Mouse (Mus musculus) embryonic stem cell, embryonic (primary cell): ENCODE data around the gene Olfr987.
"Not testable (repeated sequence)": the region's sequence is repeated elsewhere in the genome, so short reads cannot be mapped to it uniquely, and the experiment has no call there.

ENCODE experiments used
- CTCF ChIA-PET, 4 experiments: fragments of 300-600 bp in 2 of 4; fragments of 350-600 bp in 2 of 4; sonication (Branson Sonifier 250); formaldehyde crosslinking; loops; one replicate each; lab custom pipeline; 2022; ENCODE audit warnings: inconsistent platforms in 2 of 4; lab: Charles Lee
- POLR2A ChIA-PET, 4 experiments: fragments of 300-600 bp in 2 of 4; fragments of 350-600 bp in 2 of 4; sonication (Branson Sonifier 250); formaldehyde crosslinking; loops; one replicate each; lab custom pipeline; 2022; ENCODE audit warnings: antibody characterized with exemption in 4 of 4, inconsistent platforms in 1 of 4; lab: Charles Lee

The Olfr987 gene

GRCm38 (mm10) chr2:85339215-85339614, at the start of gene Olfr987:
Gene Olfr987 (minus strand): TSS chr2:85339315.
- CTCF ChIA-PET, POLR2A ChIA-PET: not testable (repeated sequence)

GRCm38 (mm10) chr2:85363127-85363526, 24.0 kb upstream of the Olfr987 start, which contains the start of gene Olfr988:
Gene Olfr988 (minus strand): TSS chr2:85363227.
- CTCF ChIA-PET, POLR2A ChIA-PET: not testable (repeated sequence)

DNA sequence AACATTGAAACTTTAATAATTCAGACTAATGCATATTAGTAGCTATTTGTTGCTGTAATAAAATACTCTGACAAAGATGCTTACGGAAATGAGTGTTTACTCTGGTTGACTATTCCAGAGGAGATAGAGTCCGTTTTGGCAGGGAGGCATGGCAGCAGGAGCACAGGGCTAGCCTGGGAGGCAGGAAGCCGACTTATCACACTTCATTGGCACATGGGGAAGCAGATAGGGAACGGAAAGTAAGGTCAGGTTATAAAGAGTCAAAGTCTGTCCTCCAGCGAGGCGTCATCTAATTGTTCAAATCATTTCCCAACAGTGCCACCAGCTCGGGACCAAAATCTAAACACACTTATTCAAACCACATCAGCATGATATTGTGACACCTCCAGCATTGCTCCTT, 857 bp upstream of the Olfr987 start:
- ChIA-PET CTCF (no interaction called here), POLR2A (no interaction called here)

- CTCF ChIA-PET = no interaction called here
These were observed 20.0 kb downstream of the Olfr987 start for GRCm38 (mm10) chr2:85319106-85319505.

DNA sequence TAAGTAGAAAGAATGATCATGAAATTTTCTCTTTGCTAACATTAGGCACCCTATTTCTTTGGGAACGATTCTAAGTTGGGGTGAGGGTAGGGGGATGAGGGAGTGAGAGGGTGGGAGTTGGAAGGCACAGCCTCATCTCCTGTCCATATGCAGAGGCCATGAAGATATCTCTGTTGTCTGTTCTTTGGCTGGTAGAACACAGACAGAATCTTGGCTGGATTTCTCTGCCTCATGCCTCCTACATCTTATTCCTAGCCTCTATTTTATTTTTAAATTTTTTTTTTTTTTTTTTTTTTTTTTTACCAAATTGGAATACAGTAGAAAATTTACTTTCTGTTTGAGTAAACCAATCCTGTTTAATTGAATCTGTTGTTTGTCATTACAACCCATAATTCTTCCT, 53.7 kb downstream of the Olfr987 start:
- CTCF ChIA-PET = interaction anchor here in 1 of 4 experiments (2.2 kb wide), 1 partner anchor 162 kb away, joined by 6 read pairs; no protein-coding TSS in a partner anchor
- POLR2A ChIA-PET = interaction anchor here in 1 of 4 experiments (0.7 kb wide), 1 partner anchor 198 kb away, joined by 3 read pairs; no protein-coding TSS in a partner anchor

More at GRCm38 (mm10) chr2:85319106-85319505, 20.0 kb downstream of the Olfr987 start:
- POLR2A ChIA-PET = no interaction called here

DNA sequence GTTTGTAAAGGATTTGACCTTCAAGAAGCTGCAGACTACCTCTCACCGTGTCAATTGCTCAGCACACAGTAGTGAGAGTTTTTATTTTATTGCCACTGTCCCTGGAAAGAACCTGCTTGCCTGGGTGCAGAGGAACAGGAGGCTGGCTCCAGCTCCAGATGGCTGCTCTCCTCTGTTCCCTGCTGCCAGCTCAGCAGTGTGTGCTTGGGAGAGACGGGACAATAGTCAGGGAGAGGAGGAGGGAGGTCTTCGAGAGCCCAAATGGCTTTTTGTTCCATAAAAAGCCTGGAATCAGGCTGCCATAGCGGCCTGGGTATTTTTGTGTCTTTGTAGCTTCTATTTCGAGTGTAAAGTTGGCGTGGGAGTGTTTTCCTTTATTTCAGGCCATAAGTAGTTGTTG, 54.5 kb downstream of the Olfr987 start:
- POLR2A ChIA-PET = interaction anchor here in 2 of 4 experiments (0.7 kb wide), 2 partner anchors 197 to 335 kb away, joined by 3 to 4 read pairs; no protein-coding TSS in a partner anchor

GRCm38 (mm10) chr2:85283631-85284466, 55.3 kb downstream of the Olfr987 start:
- CTCF ChIA-PET = interaction anchor here in 3 of 4 experiments (0.6 to 2.2 kb wide), 8 partner anchors 10 to 277 kb away, joined by 3 to 8 read pairs (median 4); no protein-coding TSS in a partner anchor
- POLR2A ChIA-PET = interaction anchor here in 1 of 4 experiments (0.7 to 0.9 kb wide), 3 partner anchors 61 to 335 kb away, joined by 3 to 4 read pairs (median 3); no protein-coding TSS in a partner anchor

More for the DNA sequence above, 54.5 kb downstream of the Olfr987 start:
- CTCF ChIA-PET = interaction anchor here in 3 of 4 experiments (0.6 to 2.2 kb wide), 7 partner anchors 10 to 277 kb away, joined by 3 to 8 read pairs (median 4); no protein-coding TSS in a partner anchor

DNA sequence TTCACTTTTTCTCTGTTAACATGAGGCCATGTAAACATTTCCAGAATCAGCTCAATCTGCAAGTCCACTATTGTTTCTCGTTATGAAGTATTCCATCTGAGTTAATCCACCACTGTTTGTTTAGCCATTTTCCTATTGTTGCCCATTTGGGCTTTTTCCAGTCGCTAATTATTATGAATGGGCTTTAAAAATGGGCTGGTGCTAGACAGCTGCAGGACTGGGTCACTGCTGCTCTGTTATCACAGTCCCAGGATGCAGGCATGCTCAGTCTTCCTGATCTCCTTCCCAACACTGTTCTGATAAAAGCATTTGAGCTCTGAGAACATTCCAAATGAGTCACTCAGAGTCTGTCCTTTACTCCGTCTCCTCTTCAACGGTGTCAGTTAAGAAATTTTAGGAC, 58.1 kb downstream of the Olfr987 start:
- ChIA-PET POLR2A (no interaction called here), CTCF (no interaction called here)
